Mouse (Mus musculus): ENCODE results near the gene Eml2. TPM values are rescaled to one million over a fixed set of nuclear protein-coding genes. Genes with fewer than 3 reads are reported as not detected.

Gene Eml2
- polyA plus RNA-seq, 1 experiment from 2014 or later = 6.0 TPM

- H3K36me3 ChIP-seq = peaks cover 17% of the 10 kb centered on the region; the same call in 1 of the 2 replicates
- no peak overlapping the region for H3K4me2 ChIP-seq (replicated peaks)
- H3K4me1 ChIP-seq = peaks cover 17% of the 10 kb centered on the region
- no peaks in the 10 kb centered on the region for H3K9me3 ChIP-seq
- no peak overlapping the region for H3K4me3 ChIP-seq
- 82% methylated on average over 3 of the region's 4 CpGs for WGBS
- H3K27me3 ChIP-seq = no peaks in the 10 kb centered on the region
- ATAC-seq (ENCODE audit: low FRiP score, low read depth) = no peak
- no peak overlapping the region for H3K9ac ChIP-seq (replicated peaks)
- H3K27ac ChIP-seq (replicated peaks) = no peak overlapping the region
Observed at GRCm38 (mm10) chr7:19224933-19225332, 48.7 kb downstream of the Eml2 start.

GRCm38 (mm10) chr7:19226817-19227797 lies 50.9 kb downstream of the Eml2 start:
- 22% methylated on average over 20 of the region's 20 CpGs for WGBS
- peak overlapping the region; percentile 80 for H3K4me2 ChIP-seq (replicated peaks)
- ATAC-seq (ENCODE audit: low FRiP score, low read depth) = peak; percentile 45

GRCm38 (mm10) chr7:19227883-19228792 lies 51.9 kb downstream of the Eml2 start, which contains the start of gene Opa3:
Opa3 (plus strand) TSS chr7:19228334.
- peaks cover 19% of the 10 kb centered on the region; the same call in 1 of the 2 replicates for H3K36me3 ChIP-seq
- WGBS = under 1% methylated on average over 89 of the region's 91 CpGs
- peak within 1 kb of the TSS; percentile 80 for H3K9ac ChIP-seq (replicated peaks)
- peaks cover 18% of the 10 kb centered on the region for H3K4me1 ChIP-seq
- H3K4me2 ChIP-seq (replicated peaks) = peak within 1 kb of the TSS; percentile 84
- peak within 1 kb of the TSS; percentile 99 for H3K27ac ChIP-seq (replicated peaks)
- H3K9me3 ChIP-seq = no peaks in the 10 kb centered on the region
- no peaks in the 10 kb centered on the region for H3K27me3 ChIP-seq
- peak within 1 kb of the TSS; percentile 66 for H3K4me3 ChIP-seq
- peak; percentile 95 for ATAC-seq (ENCODE audit: low FRiP score, low read depth)

More at GRCm38 (mm10) chr7:19226817-19227797, 50.9 kb downstream of the Eml2 start:
- H3K9ac ChIP-seq (replicated peaks) = peak overlapping the region; percentile 77
- peak overlapping the region; percentile 66 for H3K4me3 ChIP-seq
- no peaks in the 10 kb centered on the region for H3K27me3 ChIP-seq
- H3K27ac ChIP-seq (replicated peaks) = peak overlapping the region; percentile 99
- peaks cover 19% of the 10 kb centered on the region; the same call in 1 of the 2 replicates for H3K36me3 ChIP-seq
- H3K4me1 ChIP-seq = peaks cover 18% of the 10 kb centered on the region
- no peaks in the 10 kb centered on the region for H3K9me3 ChIP-seq

GRCm38 (mm10) chr7:19228793-19229148 lies 52.5 kb downstream of the Eml2 start:
- ATAC-seq (ENCODE audit: low FRiP score, low read depth) = no peak

GRCm38 (mm10) chr7:19229404-19229803 lies 53.2 kb downstream of the Eml2 start:
- Histone ChIP-seq H3K27me3 (no peaks in the 10 kb centered on the region), H3K4me2 (replicated peaks) (peak overlapping the region; percentile 84), H3K9me3 (no peaks in the 10 kb centered on the region), H3K27ac (replicated peaks) (peak overlapping the region; percentile 78), H3K4me3 (peak overlapping the region; percentile 66), H3K9ac (replicated peaks) (peak overlapping the region; percentile 72), H3K36me3 (peaks cover 19% of the 10 kb centered on the region; the same call in 1 of the 2 replicates), H3K4me1 (peaks cover 18% of the 10 kb centered on the region)
- 45% methylated on average over 5 of the region's 5 CpGs for WGBS
- no peak for ATAC-seq (ENCODE audit: low FRiP score, low read depth)

More at GRCm38 (mm10) chr7:19228793-19229148, 52.5 kb downstream of the Eml2 start:
- Histone ChIP-seq H3K4me2 (replicated peaks) (peak overlapping the region; percentile 84), H3K4me1 (peaks cover 18% of the 10 kb centered on the region), H3K27me3 (no peaks in the 10 kb centered on the region), H3K9me3 (no peaks in the 10 kb centered on the region), H3K9ac (replicated peaks) (peak overlapping the region; percentile 72), H3K36me3 (peaks cover 19% of the 10 kb centered on the region; the same call in 1 of the 2 replicates), H3K27ac (replicated peaks) (peak overlapping the region; percentile 78), H3K4me3 (peak overlapping the region; percentile 66)
- WGBS = 0% methylated on average over 14 of the region's 14 CpGs

DNA sequence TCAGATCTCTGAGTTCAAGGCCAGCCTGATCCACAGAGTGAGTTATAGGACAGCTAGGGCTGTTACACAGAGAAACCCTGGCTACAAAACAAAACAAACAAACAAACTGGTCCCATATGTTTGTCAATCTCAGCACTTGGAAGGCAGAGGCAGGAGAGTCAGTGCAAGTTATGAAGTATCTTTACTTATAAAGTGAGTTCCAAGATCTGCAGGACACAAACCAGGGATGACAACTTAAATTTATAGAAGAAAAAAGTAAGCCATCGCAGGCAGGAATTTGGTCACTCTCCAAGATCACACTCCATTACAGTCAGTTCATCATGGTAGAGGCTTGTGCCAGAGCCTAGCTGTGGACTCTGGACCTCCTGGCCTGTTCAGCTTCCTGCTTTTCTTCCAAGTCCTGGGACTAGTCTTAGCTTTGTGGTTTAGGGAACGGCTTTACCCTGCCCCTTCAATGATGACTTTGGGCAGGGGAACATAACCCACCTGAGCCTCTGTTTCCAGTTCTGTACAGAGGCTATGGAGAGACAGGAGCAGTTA lies 53.9 kb downstream of the Eml2 start:
- Histone ChIP-seq H3K4me3 (peak overlapping the region; percentile 66; the same call in 1 of the 2 replicates), H3K4me1 (peaks cover 18% of the 10 kb centered on the region), H3K9ac (replicated peaks) (peak overlapping the region; percentile 72; the same call in 1 of the 2 replicates), H3K9me3 (no peaks in the 10 kb centered on the region), H3K36me3 (peaks cover 16% of the 10 kb centered on the region; the same call in 1 of the 2 replicates), H3K27ac (replicated peaks) (no peak overlapping the region), H3K4me2 (replicated peaks) (peak overlapping the region; percentile 84), H3K27me3 (no peaks in the 10 kb centered on the region)
- 96% methylated on average over 2 of the region's 2 CpGs for WGBS
- ATAC-seq (ENCODE audit: low FRiP score, low read depth) = no peak

DNA sequence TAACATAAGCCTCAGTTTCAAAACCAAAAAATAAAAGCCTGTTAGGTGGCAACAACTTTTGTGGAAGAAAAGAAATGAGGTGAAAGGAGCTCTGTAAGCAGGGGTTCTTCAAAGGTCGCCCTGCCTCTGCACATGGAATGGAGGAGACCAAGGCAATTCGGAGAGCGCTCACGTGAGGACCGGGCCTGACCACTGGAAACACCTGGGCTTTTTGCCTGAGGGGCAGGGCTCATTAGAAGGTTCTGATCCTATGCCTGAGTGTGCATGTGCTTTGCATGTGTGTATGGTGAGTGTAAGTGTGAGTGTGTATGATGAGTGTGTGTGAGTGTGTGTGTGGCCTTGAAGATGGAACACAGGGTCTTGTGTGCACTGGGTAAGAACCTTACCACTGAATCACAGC lies 54.7 kb downstream of the Eml2 start:
- peaks cover 18% of the 10 kb centered on the region for H3K4me1 ChIP-seq
- H3K36me3 ChIP-seq = peaks cover 8% of the 10 kb centered on the region; the same call in 1 of the 2 replicates
- WGBS = 96% methylated on average over 5 of the region's 5 CpGs
- no peaks in the 10 kb centered on the region for H3K27me3 ChIP-seq
- H3K27ac ChIP-seq (replicated peaks) = no peak overlapping the region
- no peaks in the 10 kb centered on the region for H3K9me3 ChIP-seq
- ATAC-seq (ENCODE audit: low FRiP score, low read depth) = no peak
- 0 out of 2 replicates have a peak overlapping the region, but pooled peaks have one; percentile 4 for H3K9ac ChIP-seq (replicated peaks)
- H3K4me3 ChIP-seq = no peak overlapping the region
- no peak overlapping the region for H3K4me2 ChIP-seq (replicated peaks)

- peaks cover 15% of the 10 kb centered on the region for H3K4me1 ChIP-seq
- no peak overlapping the region for H3K4me3 ChIP-seq
- no peak overlapping the region for H3K27ac ChIP-seq (replicated peaks)
- H3K9me3 ChIP-seq = no peaks in the 10 kb centered on the region
- WGBS = 93% methylated on average over 3 of the region's 3 CpGs
- H3K9ac ChIP-seq (replicated peaks) = no peak overlapping the region
- H3K27me3 ChIP-seq = no peaks in the 10 kb centered on the region
- H3K4me2 ChIP-seq (replicated peaks) = no peak overlapping the region
- H3K36me3 ChIP-seq = peaks cover 7% of the 10 kb centered on the region; the same call in 1 of the 2 replicates
- ATAC-seq (ENCODE audit: low FRiP score, low read depth) = no peak
Observed at GRCm38 (mm10) chr7:19231849-19232248, 55.6 kb downstream of the Eml2 start.

DNA sequence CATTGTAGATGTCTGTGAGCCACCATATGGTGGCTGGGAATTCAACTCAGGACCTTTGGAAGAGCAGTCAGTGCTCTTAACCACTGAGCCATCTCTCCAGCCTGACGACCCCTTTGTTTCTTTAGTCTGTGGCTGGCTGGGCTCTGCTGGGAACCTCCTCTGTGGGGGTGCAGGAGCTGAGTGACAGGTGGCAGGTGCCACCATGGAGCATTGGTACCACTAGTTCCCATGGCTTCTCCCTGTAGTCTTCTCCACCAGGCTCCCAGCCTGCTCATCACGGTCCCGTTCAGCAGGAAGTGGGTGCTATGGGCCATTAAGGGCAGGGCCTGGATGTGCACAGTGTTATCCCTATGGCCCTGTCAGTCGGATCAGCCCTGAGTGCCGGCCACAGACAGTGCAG lies 58.4 kb downstream of the Eml2 start:
- Histone ChIP-seq H3K9me3 (no peaks in the 10 kb centered on the region), H3K4me2 (replicated peaks) (no peak overlapping the region), H3K4me3 (no peak overlapping the region), H3K27ac (replicated peaks) (no peak overlapping the region), H3K9ac (replicated peaks) (no peak overlapping the region), H3K4me1 (peaks cover 3% of the 10 kb centered on the region), H3K27me3 (no peaks in the 10 kb centered on the region), H3K36me3 (peaks cover 7% of the 10 kb centered on the region; the same call in 1 of the 2 replicates)
- 83% methylated on average over 5 of the region's 5 CpGs for WGBS
- ATAC-seq (ENCODE audit: low FRiP score, low read depth) = no peak

- Histone ChIP-seq H3K36me3 (peaks cover 7% of the 10 kb centered on the region; the same call in 1 of the 2 replicates), H3K27me3 (no peaks in the 10 kb centered on the region), H3K9ac (replicated peaks) (no peak overlapping the region), H3K4me1 (no peaks in the 10 kb centered on the region), H3K9me3 (no peaks in the 10 kb centered on the region), H3K4me3 (no peak overlapping the region), H3K27ac (replicated peaks) (no peak overlapping the region), H3K4me2 (replicated peaks) (no peak overlapping the region)
- no peak for ATAC-seq (ENCODE audit: low FRiP score, low read depth)
- WGBS = 93% methylated on average over 2 of the region's 2 CpGs
Observed at GRCm38 (mm10) chr7:19235092-19235671, 59.0 kb downstream of the Eml2 start.

GRCm38 (mm10) chr7:19236411-19236810 lies 60.2 kb downstream of the Eml2 start:
- Histone ChIP-seq H3K27ac (replicated peaks) (no peak overlapping the region), H3K4me1 (no peaks in the 10 kb centered on the region), H3K4me3 (no peak overlapping the region), H3K9me3 (no peaks in the 10 kb centered on the region), H3K36me3 (peaks cover 7% of the 10 kb centered on the region; the same call in 1 of the 2 replicates), H3K27me3 (no peaks in the 10 kb centered on the region), H3K4me2 (replicated peaks) (no peak overlapping the region), H3K9ac (replicated peaks) (no peak overlapping the region)
- WGBS = 86% methylated on average over 2 of the region's 2 CpGs
- no peak for ATAC-seq (ENCODE audit: low FRiP score, low read depth)

All from midbrain, embryonic 12.5 days (tissue).